Mouse (Mus musculus) MEL (cell line): ENCODE measurements at regions not wholly inside any gene's neighbourhood (a gene's known extent, or its start where the extent isn't known, plus 50 kb on each side); places are given as distances from the start of the nearest gene placed in this dataset.

Source experiments
- DNase-seq: peaks from one replicate; pipeline ENCODE4 v3.0.0; 2011; ENCODE audit warnings: low read depth, low spot score
- H3K27ac ChIP-seq: 2 replicates; pipeline ENCODE4 v1.5.1; 2012; ENCODE audit warnings: low read depth, mild to moderate bottlenecking, control low read depth, low read length, moderate library complexity; ENCODE audit not compliant: control insufficient read depth
- H3K27me3 ChIP-seq, 2 experiments: fragments of 150-350 bp in 1 of 2; sonication (generic) in 1 of 2; 2 replicates each; pipeline ENCODE4 v1.6.1; 2012; ENCODE audit warnings: low read length in 2 of 2, mild to moderate bottlenecking in 2 of 2, improper control_type of control experiment in 1 of 2, moderate library complexity in 1 of 2; ENCODE audit not compliant: insufficient read depth in 2 of 2, control insufficient read depth in 1 of 2
- H3K36me3 ChIP-seq, 2 experiments: 2 replicates each; pipeline ENCODE4 v1.6.1; 2012 to 2014; ENCODE audit warnings: low read length in 2 of 2, improper control_type of control experiment in 1 of 2, inconsistent platforms in 1 of 2, mild to moderate bottlenecking in 1 of 2; ENCODE audit not compliant: insufficient read depth in 2 of 2, control insufficient read depth in 1 of 2
- H3K4me1 ChIP-seq, 2 experiments: fragments of 150-350 bp in 1 of 2; sonication (generic) in 1 of 2; 2 replicates each; pipeline ENCODE4 v1.6.1; 2012; ENCODE audit warnings: low read length in 2 of 2, improper control_type of control experiment in 1 of 2, mild to moderate bottlenecking in 1 of 2; ENCODE audit not compliant: insufficient read depth in 2 of 2, control insufficient read depth in 1 of 2
- H3K4me3 ChIP-seq, 2 experiments: fragments of 150-350 bp in 1 of 2; sonication (generic) in 1 of 2; 2 replicates each; pipeline ENCODE4 v1.5.1; 2012; ENCODE audit warnings: low read depth in 2 of 2, low read length in 2 of 2, mild to moderate bottlenecking in 2 of 2, moderate library complexity in 2 of 2, control low read depth in 1 of 2, improper control_type of control experiment in 1 of 2; ENCODE audit not compliant: control insufficient read depth in 1 of 2, insufficient read depth in 1 of 2
- H3K79me2 ChIP-seq: 2 replicates; pipeline ENCODE4 v1.6.1; 2012; ENCODE audit warnings: mild to moderate bottlenecking, low read length, moderate library complexity; ENCODE audit not compliant: control insufficient read depth, poor library complexity, insufficient read depth
- H3K9ac ChIP-seq: 2 replicates; pipeline ENCODE4 v1.6.1; 2012; ENCODE audit warnings: low read depth, mild to moderate bottlenecking, control low read depth, low read length, moderate library complexity; ENCODE audit not compliant: control insufficient read depth, poor library complexity, severe bottlenecking
- H3K9me3 ChIP-seq: fragments of 150-350 bp; sonication (generic); replicated peaks from 2 replicates; pipeline ENCODE4 v1.6.1; 2012; ENCODE audit warnings: mild to moderate bottlenecking, low read length, improper control_type of control experiment, moderate library complexity; ENCODE audit not compliant: insufficient read depth
- BHLHE40 ChIP-seq: IDR thresholded peaks from 2 replicates; pipeline ENCODE4 v1.6.1; 2012; ENCODE audit warnings: low read depth, mild to moderate bottlenecking, inconsistent platforms, low read length, improper control_type of control experiment, borderline replicate concordance
- CHD2 ChIP-seq: IDR thresholded peaks from 2 replicates; pipeline ENCODE4 v1.6.1; 2011; ENCODE audit warnings: low read length, improper control_type of control experiment
- EP300 ChIP-seq, 2 experiments: IDR thresholded peaks; 2 replicates each; pipeline ENCODE4 v1.6.1; 2011; ENCODE audit warnings: improper control_type of control experiment in 2 of 2, low read length in 2 of 2, low read depth in 1 of 2, mild to moderate bottlenecking in 1 of 2
- ETS1 ChIP-seq: IDR thresholded peaks from 2 replicates; pipeline ENCODE4 v1.6.1; 2012; ENCODE audit warnings: low read depth, mild to moderate bottlenecking, inconsistent platforms, low read length, improper control_type of control experiment, moderate library complexity
- GABPA ChIP-seq: IDR thresholded peaks from 2 replicates; pipeline ENCODE4 v1.6.1; 2012; ENCODE audit warnings: low read depth, mild to moderate bottlenecking, inconsistent platforms, low read length, improper control_type of control experiment, moderate library complexity
- GATA1 ChIP-seq: IDR thresholded peaks from 2 replicates; pipeline ENCODE4 v1.6.1; 2011; ENCODE audit warnings: low read depth, low read length, improper control_type of control experiment
- HCFC1 ChIP-seq: IDR thresholded peaks from 2 replicates; pipeline ENCODE4 v1.6.1; 2012; ENCODE audit warnings: low read depth, mild to moderate bottlenecking, inconsistent platforms, low read length, improper control_type of control experiment, moderate library complexity
- JUND ChIP-seq: IDR thresholded peaks from 2 replicates; pipeline ENCODE4 v1.6.1; 2011; ENCODE audit warnings: low read depth, mild to moderate bottlenecking, improper control_type of control experiment, low read length
- MAFK ChIP-seq: IDR thresholded peaks from 2 replicates; pipeline ENCODE4 v1.6.1; 2011; ENCODE audit warnings: low read depth, mild to moderate bottlenecking, low read length, improper control_type of control experiment, borderline replicate concordance
- MAX ChIP-seq: IDR thresholded peaks from 2 replicates; pipeline ENCODE4 v1.6.1; 2011; ENCODE audit warnings: low read length, improper control_type of control experiment
- MEF2A ChIP-seq: IDR thresholded peaks from 2 replicates; pipeline ENCODE4 v1.6.1; 2014; ENCODE audit warnings: low read depth, mild to moderate bottlenecking, inconsistent platforms, low read length, improper control_type of control experiment; ENCODE audit not compliant: poor library complexity, insufficient replicate concordance, severe bottlenecking; ENCODE audit errors: extremely low read depth
- MXI1 ChIP-seq: IDR thresholded peaks from 2 replicates; pipeline ENCODE4 v1.6.1; 2011; ENCODE audit warnings: mild to moderate bottlenecking, low read depth, low read length, improper control_type of control experiment
- MYB ChIP-seq: IDR thresholded peaks from 2 replicates; pipeline ENCODE4 v1.6.1; 2011; ENCODE audit warnings: mild to moderate bottlenecking, low read depth, low read length, improper control_type of control experiment
- NELFE ChIP-seq: IDR thresholded peaks from 2 replicates; pipeline ENCODE4 v1.6.1; 2011; ENCODE audit warnings: low read depth, low read length, improper control_type of control experiment
- RAD21 ChIP-seq: IDR thresholded peaks from 2 replicates; pipeline ENCODE4 v1.6.1; 2011; ENCODE audit warnings: mild to moderate bottlenecking, low read depth, low read length, improper control_type of control experiment
- RCOR1 ChIP-seq: IDR thresholded peaks from 2 replicates; pipeline ENCODE4 v1.6.1; 2012; ENCODE audit warnings: low read depth, mild to moderate bottlenecking, inconsistent platforms, low read length, improper control_type of control experiment
- SIN3A ChIP-seq: IDR thresholded peaks from 2 replicates; pipeline ENCODE4 v1.6.1; 2012; ENCODE audit warnings: low read length, improper control_type of control experiment, inconsistent platforms
- SMC3 ChIP-seq: IDR thresholded peaks from 2 replicates; pipeline ENCODE4 v1.6.1; 2011; ENCODE audit warnings: low read depth, low read length, improper control_type of control experiment
- UBTF ChIP-seq: IDR thresholded peaks from 2 replicates; pipeline ENCODE4 v1.6.1; 2012; ENCODE audit warnings: low read depth, mild to moderate bottlenecking, inconsistent platforms, low read length, improper control_type of control experiment, moderate library complexity, borderline replicate concordance; ENCODE audit not compliant: insufficient read depth
- USF1 ChIP-seq: IDR thresholded peaks from 2 replicates; pipeline ENCODE4 v1.6.1; 2014; ENCODE audit warnings: low read depth, mild to moderate bottlenecking, inconsistent platforms, low read length, improper control_type of control experiment, moderate library complexity
- ZMIZ1 ChIP-seq: IDR thresholded peaks from 2 replicates; pipeline ENCODE4 v1.6.1; 2012; ENCODE audit warnings: low read depth, mild to moderate bottlenecking, inconsistent platforms, low read length, improper control_type of control experiment, moderate library complexity

GRCm38 (mm10) chr2:178584970-178585566 is 154.7 kb downstream of the Cdh26 start:
- no peak overlapping the region for H3K4me3 ChIP-seq
- no peaks in the 10 kb centered on the region for H3K9me3 ChIP-seq

DNA sequence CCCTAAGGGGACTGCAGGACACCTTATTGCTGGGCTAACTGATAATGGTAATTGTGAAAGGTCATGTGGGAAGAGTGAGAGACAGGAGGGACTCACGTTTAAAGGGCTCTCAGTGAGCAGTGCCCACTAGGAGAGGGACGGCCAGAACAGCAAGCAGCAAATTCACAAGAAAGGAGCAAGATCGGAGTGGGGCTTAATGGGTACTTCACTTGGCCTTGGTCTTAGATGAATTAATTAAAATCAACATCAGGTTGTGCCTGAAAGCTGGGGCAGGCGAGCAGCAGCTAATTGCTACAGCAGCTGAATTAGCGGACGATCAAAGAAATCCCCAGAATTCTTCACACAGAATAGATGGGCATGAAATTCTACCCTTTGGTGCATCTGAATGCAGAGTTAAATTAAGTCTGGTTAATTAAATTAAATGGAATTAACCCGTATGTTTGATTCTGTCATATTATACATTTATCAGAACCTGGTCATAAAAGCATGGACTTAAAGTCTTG is 156.9 kb downstream of the Cdh26 start:
- Histone ChIP-seq H3K79me2 (no peaks in the 10 kb centered on the region), H3K27ac (no peak overlapping the region), H3K9ac (no peak overlapping the region), H3K9me3 (no peaks in the 10 kb centered on the region), H3K4me1 (no peaks in the 10 kb centered on the region), H3K27me3 (no peaks in the 10 kb centered on the region), H3K36me3 (no peaks in the 10 kb centered on the region), H3K4me3 (no peak overlapping the region)
- DNase-seq = no peak
- TF ChIP-seq JUND = no peak
- no peak for TF ChIP-seq MXI1
- TF ChIP-seq RCOR1 = no peak
- TF ChIP-seq CHD2 = no peak
- no peak for TF ChIP-seq ZMIZ1
- no peak for TF ChIP-seq UBTF
- TF ChIP-seq BHLHE40 = no peak
- no peak for TF ChIP-seq SIN3A
- TF ChIP-seq NELFE = no peak
- no peak for TF ChIP-seq MEF2A
- no peak for TF ChIP-seq GABPA
- TF ChIP-seq MAFK = no peak
- no peak for TF ChIP-seq RAD21
- TF ChIP-seq MYB = no peak
- no peak for TF ChIP-seq SMC3
- no peak for TF ChIP-seq MAX

More at GRCm38 (mm10) chr2:178584970-178585566, 154.7 kb downstream of the Cdh26 start:
- Histone ChIP-seq H3K27ac (no peak overlapping the region), H3K4me1 (no peaks in the 10 kb centered on the region), H3K9ac (no peak overlapping the region), H3K27me3 (no peaks in the 10 kb centered on the region), H3K79me2 (no peaks in the 10 kb centered on the region), H3K36me3 (no peaks in the 10 kb centered on the region)
- DNase-seq = no peak
- no peak for TF ChIP-seq MYB
- no peak for TF ChIP-seq HCFC1
- TF ChIP-seq RCOR1 = no peak
- no peak for TF ChIP-seq USF1
- no peak for TF ChIP-seq MXI1
- no peak for TF ChIP-seq UBTF
- TF ChIP-seq ETS1 = no peak
- no peak for TF ChIP-seq EP300 (IDR thresholded peaks at IDR 0.05; ENCODE audit: low read depth in 1 of 2, low read length in 2 of 2)
- no peak for TF ChIP-seq GABPA
- no peak for TF ChIP-seq GATA1
